Mouse (Mus musculus): ENCODE results near the gene Rnf145.

DNA sequence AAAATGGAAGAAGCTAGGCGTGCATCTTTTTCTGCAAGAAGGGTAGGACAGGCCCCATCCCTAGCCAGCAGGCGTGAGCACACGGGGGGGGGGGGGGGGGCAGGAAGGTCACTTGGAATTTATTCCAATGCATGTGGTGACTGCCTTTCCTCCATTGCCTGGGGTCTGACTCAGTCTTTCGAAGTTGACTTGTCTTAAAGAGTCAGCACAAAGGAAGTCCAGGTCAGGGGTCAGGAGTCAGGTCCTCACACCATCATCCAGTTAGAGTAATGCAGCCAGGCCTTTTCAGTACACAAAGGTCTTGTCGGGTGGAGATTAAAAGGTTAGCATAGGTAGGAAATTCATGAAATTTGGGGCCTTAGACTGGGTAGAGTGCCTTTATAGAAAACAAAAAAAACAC, 24.8 kb downstream of the Rnf145 start:
- TF ChIP-seq CTCF (IDR thresholded peaks at IDR 0.05; ENCODE audit: borderline replicate concordance, control insufficient read depth, extremely low read depth, insufficient read depth, low read length, poor library complexity) (no peak), POLR2A (IDR thresholded peaks at IDR 0.05; ENCODE audit: control insufficient read depth, extremely low read depth, insufficient read depth, low read length, poor library complexity) (no peak)

All from thymus, adult 2 months (tissue).